Mouse (Mus musculus): ENCODE measurements around the gene Lgalsl.

Lgalsl gene

DNA sequence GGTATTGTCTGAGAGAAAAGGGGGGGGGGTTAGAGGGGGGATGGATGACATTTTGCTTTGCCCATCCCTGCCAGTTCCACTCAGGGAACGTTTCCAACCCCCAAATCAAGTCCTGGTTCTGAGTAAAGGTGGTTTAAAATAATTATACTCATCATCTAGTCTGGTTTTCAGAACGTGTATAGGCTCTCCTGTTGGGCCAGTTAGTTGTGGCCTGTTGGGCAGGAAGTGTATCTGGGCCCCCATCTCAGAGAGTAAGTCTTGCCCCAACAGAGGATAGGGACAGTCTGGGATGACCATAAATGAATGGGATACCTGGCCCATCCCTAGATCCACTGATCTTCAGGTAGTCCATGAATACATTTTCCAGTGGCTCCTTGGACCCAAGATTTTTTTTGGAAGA lies 48.2 kb downstream of the Lgalsl start:
- DNase-seq (ENCODE audit: low read depth) = no peak

GRCm38 (mm10) chr11:20780312-20780711 lies 50.5 kb downstream of the Lgalsl start:
- DNase-seq (ENCODE audit: low read depth) = peak; percentile 80

DNA sequence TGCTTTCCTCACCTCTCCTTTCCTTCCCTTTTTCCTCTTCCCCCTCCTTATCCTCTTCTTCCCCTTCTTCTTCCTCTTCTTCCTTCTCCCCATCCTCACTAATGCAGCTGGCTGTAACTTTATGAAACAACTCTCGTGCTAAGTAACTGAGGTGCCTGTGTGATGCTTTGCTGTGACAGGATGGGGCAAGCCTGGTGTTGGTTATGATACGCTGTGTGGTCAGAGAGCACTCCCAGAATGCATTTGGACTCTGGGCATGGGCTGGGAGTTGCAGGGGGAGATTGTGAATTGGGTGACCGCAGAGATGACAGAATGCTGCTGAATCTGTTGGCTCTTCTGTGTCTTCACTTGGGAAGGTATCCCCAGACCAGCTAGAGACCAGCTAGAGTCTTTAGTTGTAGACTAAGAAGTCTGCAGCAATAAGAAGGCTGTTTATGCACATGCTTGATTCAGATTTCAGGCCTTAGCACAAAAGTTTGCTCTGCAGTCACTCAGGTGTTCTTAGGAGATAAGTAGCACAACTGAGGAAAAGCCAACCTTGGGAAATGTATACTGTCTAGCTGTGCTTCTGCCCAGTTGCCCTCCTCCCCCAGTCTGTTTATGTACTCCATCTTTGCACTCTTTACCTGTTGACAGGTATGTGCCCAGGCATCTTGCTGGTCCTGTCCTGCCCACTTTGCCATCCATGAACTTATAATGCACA lies 51.8 kb downstream of the Lgalsl start:
- DNase-seq (ENCODE audit: low read depth) = peak; percentile 84

- peak; percentile 84 for DNase-seq (ENCODE audit: low read depth)
Observed at GRCm38 (mm10) chr11:20778298-20778697, 52.6 kb downstream of the Lgalsl start.

GRCm38 (mm10) chr11:20776668-20777067 lies 54.2 kb downstream of the Lgalsl start:
- DNase-seq (ENCODE audit: low read depth) = no peak
